Mouse (Mus musculus) midbrain, embryonic 12.5 days (tissue): ENCODE results near the gene Nlrc5. TPM values are rescaled to one million over a fixed set of nuclear protein-coding genes. Genes with fewer than 3 reads are reported as not detected.

Source experiments
- ATAC-seq: fragments of 200-750 bp; cut with Nextera tagmentation; 2 replicates; pipeline ENCODE4 v1.8.0; 2017; ENCODE audit warnings: low read depth, moderate TSS enrichment, moderate library complexity; ENCODE audit not compliant: low FRiP score
- H3K27ac ChIP-seq: fragments of 300-500 bp; sonication (generic); replicated peaks from 2 replicates; pipeline ENCODE4 v1.5.1; 2016; ENCODE audit warnings: mild to moderate bottlenecking
- H3K27me3 ChIP-seq: fragments of 300-500 bp; sonication (generic); 2 replicates; pipeline ENCODE4 v1.6.1; 2016; ENCODE audit warnings: mild to moderate bottlenecking
- H3K36me3 ChIP-seq: fragments of 300-500 bp; sonication (generic); 2 replicates; pipeline ENCODE4 v1.6.1; 2016
- H3K4me1 ChIP-seq: fragments of 300-500 bp; sonication (generic); 2 replicates; pipeline ENCODE4 v1.6.1; 2016
- H3K4me2 ChIP-seq: fragments of 300-500 bp; sonication (generic); replicated peaks from 2 replicates; pipeline ENCODE4 v1.6.1; 2016; ENCODE audit warnings: mild to moderate bottlenecking, moderate library complexity
- H3K4me3 ChIP-seq: fragments of 300-500 bp; sonication (generic); 2 replicates; pipeline ENCODE4 v1.5.1; 2016; ENCODE audit warnings: mild to moderate bottlenecking
- H3K9ac ChIP-seq: fragments of 300-500 bp; sonication (generic); replicated peaks from 2 replicates; pipeline ENCODE4 v1.6.1; 2016; ENCODE audit warnings: mild to moderate bottlenecking, moderate library complexity
- H3K9me3 ChIP-seq: fragments of 300-500 bp; sonication (generic); 2 replicates; pipeline ENCODE4 v1.6.1; 2016; ENCODE audit warnings: mild to moderate bottlenecking
- WGBS: fragments of 180-500 bp; shearing (Covaris S2); methylation state at CpG from one replicate; pipeline ENCODE4 v1.1.7; 2016; 5-methylcytosine and 5-hydroxymethylcytosine counted together
- polyA plus RNA-seq: library from polyadenylated mRNA; unstranded; fragments of >200 nt; fragmentation: Nextera tagmentation; extraction: Ambion mirVana; gene quantifications from 2 replicates; pipeline ENCODE4 v1.2.1, GENCODE M21; 2016

Nlrc5 gene
- 0.09 and 0.38 TPM in 2 replicates for polyA plus RNA-seq

GRCm38 (mm10) chr8:94433981-94434466 lies at the start of gene Nlrc5:
TSS of gene Nlrc5 (plus strand) at chr8:94434356.
- Histone ChIP-seq H3K27me3 (peaks cover 37% of the 10 kb centered on the region), H3K27ac (no peak within 1 kb of the TSS), H3K4me3 (peak within 1 kb of the TSS; percentile 43), H3K36me3 (no peaks in the 10 kb centered on the region), H3K4me1 (peaks cover 6% of the 10 kb centered on the region; the same call in 1 of the 2 replicates), H3K4me2 (peak within 1 kb of the TSS; percentile 74), H3K9me3 (no peaks in the 10 kb centered on the region), H3K9ac (peak within 1 kb of the TSS; percentile 20; the same call in 1 of the 2 replicates)
- ATAC-seq: no peak; the same call in 1 of the 2 replicates
- WGBS: under 1% methylated on average over 29 of the region's 29 CpGs

GRCm38 (mm10) chr8:94385506-94386213 lies 48.5 kb upstream of the Nlrc5 start:
- H3K36me3 ChIP-seq: peaks cover 15% of the 10 kb centered on the region
- ATAC-seq: no peak
- H3K4me1 ChIP-seq: peaks cover 14% of the 10 kb centered on the region
- H3K27me3 ChIP-seq: no peaks in the 10 kb centered on the region
- peak overlapping the region; percentile 81 for H3K27ac ChIP-seq
- 29% methylated on average over 20 of the region's 20 CpGs for WGBS
- peak overlapping the region; percentile 80 for H3K4me3 ChIP-seq
- H3K9ac ChIP-seq: peak overlapping the region; percentile 85
- no peaks in the 10 kb centered on the region for H3K9me3 ChIP-seq
- H3K4me2 ChIP-seq: peak overlapping the region; percentile 89

DNA sequence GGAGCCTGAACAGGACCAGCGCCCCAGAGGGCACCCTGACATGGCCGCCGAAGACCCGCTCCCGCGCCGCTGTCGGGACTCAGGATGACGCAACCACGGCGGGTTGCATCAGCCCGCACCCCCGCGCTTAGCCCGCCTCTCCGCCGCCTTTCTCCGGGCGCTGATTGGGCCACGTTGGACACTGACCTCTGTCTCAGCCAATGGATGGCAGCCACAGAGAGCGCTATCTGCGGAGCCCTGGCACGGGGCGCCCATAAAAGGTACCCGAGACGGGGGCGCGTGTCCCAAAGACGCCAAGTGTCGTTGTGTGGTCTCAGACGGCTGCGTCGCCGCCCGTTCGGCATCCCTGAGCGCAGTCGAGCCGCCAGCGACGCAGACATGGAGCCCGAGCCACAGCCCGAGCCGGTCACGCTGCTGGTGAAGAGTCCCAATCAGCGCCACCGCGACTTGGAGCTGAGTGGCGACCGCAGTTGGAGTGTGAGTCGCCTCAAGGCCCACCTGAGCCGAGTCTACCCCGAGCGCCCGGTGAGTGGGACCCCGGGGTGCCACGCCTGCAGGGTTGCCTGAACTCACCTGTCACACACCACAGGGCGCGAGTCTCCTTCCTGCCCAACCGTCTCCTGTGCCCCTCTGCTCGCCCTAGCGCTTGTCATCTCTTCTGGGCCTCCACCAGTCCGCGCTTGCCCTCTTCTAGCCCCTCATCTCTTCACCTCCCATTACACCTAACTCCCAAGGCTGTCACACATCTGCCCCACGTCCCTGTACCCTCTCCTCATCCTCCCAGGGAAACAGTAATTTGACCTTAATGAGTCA lies 47.7 kb upstream of the Nlrc5 start, which contains the start of gene Herpud1:
Gene Herpud1, plus strand, starts transcription at position 225 of the 813 bp plus-strand sequence.
- H3K9me3 ChIP-seq: no peaks in the 10 kb centered on the region
- under 1% methylated on average over 65 of the region's 65 CpGs for WGBS
- no peaks in the 10 kb centered on the region for H3K27me3 ChIP-seq
- peaks cover 14% of the 10 kb centered on the region for H3K4me1 ChIP-seq
- H3K4me3 ChIP-seq: peak within 1 kb of the TSS; percentile 80
- ATAC-seq: peak; percentile 100
- H3K27ac ChIP-seq: peak within 1 kb of the TSS; percentile 81
- H3K36me3 ChIP-seq: peaks cover 23% of the 10 kb centered on the region
- peak within 1 kb of the TSS; percentile 85 for H3K9ac ChIP-seq
- H3K4me2 ChIP-seq: peak within 1 kb of the TSS; percentile 89

GRCm38 (mm10) chr8:94387027-94387684 lies 47.0 kb upstream of the Nlrc5 start:
- peak; percentile 42 for ATAC-seq

GRCm38 (mm10) chr8:94387785-94388184 lies 46.4 kb upstream of the Nlrc5 start:
- H3K9ac ChIP-seq: peak overlapping the region; percentile 85; the same call in 1 of the 2 replicates
- H3K27ac ChIP-seq: no peak overlapping the region
- H3K36me3 ChIP-seq: peaks cover 36% of the 10 kb centered on the region
- peak overlapping the region; percentile 89 for H3K4me2 ChIP-seq
- WGBS: 40% methylated on average over 6 of the region's 6 CpGs
- no peaks in the 10 kb centered on the region for H3K27me3 ChIP-seq
- no peaks in the 10 kb centered on the region for H3K9me3 ChIP-seq
- ATAC-seq: no peak
- peaks cover 14% of the 10 kb centered on the region for H3K4me1 ChIP-seq
- peak overlapping the region; percentile 80 for H3K4me3 ChIP-seq

More at GRCm38 (mm10) chr8:94387027-94387684, 47.0 kb upstream of the Nlrc5 start:
- no peaks in the 10 kb centered on the region for H3K27me3 ChIP-seq
- H3K4me2 ChIP-seq: peak overlapping the region; percentile 89
- H3K9me3 ChIP-seq: no peaks in the 10 kb centered on the region
- peak overlapping the region; percentile 85 for H3K9ac ChIP-seq
- H3K27ac ChIP-seq: peak overlapping the region; percentile 81
- peaks cover 30% of the 10 kb centered on the region for H3K36me3 ChIP-seq
- WGBS: 0% methylated on average over 24 of the region's 25 CpGs
- peak overlapping the region; percentile 80 for H3K4me3 ChIP-seq
- H3K4me1 ChIP-seq: peaks cover 14% of the 10 kb centered on the region

DNA sequence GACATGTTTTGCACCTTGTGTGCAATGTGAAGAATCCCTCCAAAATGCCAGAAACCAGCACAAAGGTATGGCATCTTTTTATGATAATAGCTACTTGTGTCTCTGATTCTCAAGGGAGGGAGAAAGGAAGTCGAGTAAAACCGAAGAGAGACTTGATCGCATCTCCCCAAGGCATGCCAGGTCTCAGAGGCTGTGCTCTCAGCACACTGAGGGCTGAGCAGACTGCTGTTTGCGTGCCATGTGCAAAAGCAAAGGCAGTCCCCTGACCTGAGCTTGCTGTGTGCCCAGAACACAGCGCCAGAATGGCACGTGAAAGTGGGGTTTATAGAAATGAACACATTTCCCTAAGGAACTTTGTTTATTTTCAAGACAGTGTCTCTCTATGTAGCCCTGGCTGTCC lies 44.6 kb upstream of the Nlrc5 start:
- Histone ChIP-seq H3K9ac (no peak overlapping the region), H3K27me3 (no peaks in the 10 kb centered on the region), H3K4me2 (no peak overlapping the region), H3K4me3 (no peak overlapping the region), H3K4me1 (peaks cover 14% of the 10 kb centered on the region), H3K36me3 (peaks cover 52% of the 10 kb centered on the region), H3K27ac (no peak overlapping the region), H3K9me3 (no peaks in the 10 kb centered on the region)
- 89% methylated on average over 6 of the region's 6 CpGs for whole genome bisulfite sequencing
- no peak for ATAC-seq

- H3K36me3 ChIP-seq: peaks cover 61% of the 10 kb centered on the region
- 96% methylated on average over 6 of the region's 6 CpGs for WGBS
- H3K4me2 ChIP-seq: no peak overlapping the region
- no peak for ATAC-seq
- no peaks in the 10 kb centered on the region for H3K9me3 ChIP-seq
- H3K4me3 ChIP-seq: no peak overlapping the region
- H3K27me3 ChIP-seq: no peaks in the 10 kb centered on the region
- H3K4me1 ChIP-seq: peaks cover 14% of the 10 kb centered on the region
- H3K9ac ChIP-seq: no peak overlapping the region
- no peak overlapping the region for H3K27ac ChIP-seq
Measured at GRCm38 (mm10) chr8:94390429-94390828, 43.7 kb upstream of the Nlrc5 start.

DNA sequence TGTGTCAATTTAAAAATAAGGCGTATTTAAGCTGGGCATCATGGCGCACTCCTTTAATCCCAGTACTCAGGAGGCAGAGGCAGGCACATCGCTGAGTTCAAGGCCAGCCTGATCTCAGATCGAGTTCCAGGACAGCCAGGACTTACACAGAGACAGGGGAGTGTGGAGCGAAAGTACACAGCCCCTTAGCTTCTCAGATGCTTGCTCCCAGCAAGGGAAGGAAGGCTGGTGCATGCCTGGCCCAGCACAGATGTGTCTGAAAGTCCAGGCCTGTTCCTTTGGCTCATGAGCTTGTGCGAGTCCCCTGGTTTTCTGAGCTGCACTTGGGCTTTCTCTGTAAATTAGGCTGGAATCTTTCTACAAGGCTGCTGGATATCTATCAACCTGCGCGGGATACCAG lies 43.2 kb upstream of the Nlrc5 start:
- WGBS: 96% methylated on average over 8 of the region's 8 CpGs
- Histone ChIP-seq H3K4me2 (no peak overlapping the region), H3K36me3 (peaks cover 66% of the 10 kb centered on the region), H3K4me1 (peaks cover 11% of the 10 kb centered on the region), H3K9ac (no peak overlapping the region), H3K27me3 (no peaks in the 10 kb centered on the region), H3K9me3 (no peaks in the 10 kb centered on the region), H3K27ac (no peak overlapping the region), H3K4me3 (no peak overlapping the region)
- no peak for ATAC-seq

DNA sequence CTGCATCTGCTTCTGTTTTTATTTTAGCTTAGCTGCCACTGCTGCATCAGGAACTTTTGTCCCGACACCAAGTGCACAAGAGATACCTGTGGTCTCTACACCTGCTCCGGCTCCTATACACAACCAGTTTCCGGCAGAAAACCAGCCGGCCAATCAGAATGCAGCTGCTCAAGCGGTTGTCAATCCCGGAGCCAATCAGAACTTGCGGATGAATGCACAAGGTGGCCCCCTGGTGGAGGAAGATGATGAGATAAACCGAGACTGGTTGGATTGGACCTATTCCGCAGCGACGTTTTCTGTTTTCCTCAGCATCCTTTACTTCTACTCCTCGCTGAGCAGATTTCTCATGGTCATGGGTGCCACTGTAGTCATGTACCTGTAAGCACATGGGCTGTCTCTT lies 42.0 kb upstream of the Nlrc5 start:
- H3K36me3 ChIP-seq: peaks cover 77% of the 10 kb centered on the region
- H3K4me1 ChIP-seq: peaks cover 10% of the 10 kb centered on the region
- no peaks in the 10 kb centered on the region for H3K27me3 ChIP-seq
- no peak overlapping the region for H3K9ac ChIP-seq
- 76% methylated on average over 12 of the region's 12 CpGs for WGBS
- no peak overlapping the region for H3K27ac ChIP-seq
- no peak overlapping the region for H3K4me2 ChIP-seq
- H3K4me3 ChIP-seq: no peak overlapping the region
- no peaks in the 10 kb centered on the region for H3K9me3 ChIP-seq
- no peak for ATAC-seq

DNA sequence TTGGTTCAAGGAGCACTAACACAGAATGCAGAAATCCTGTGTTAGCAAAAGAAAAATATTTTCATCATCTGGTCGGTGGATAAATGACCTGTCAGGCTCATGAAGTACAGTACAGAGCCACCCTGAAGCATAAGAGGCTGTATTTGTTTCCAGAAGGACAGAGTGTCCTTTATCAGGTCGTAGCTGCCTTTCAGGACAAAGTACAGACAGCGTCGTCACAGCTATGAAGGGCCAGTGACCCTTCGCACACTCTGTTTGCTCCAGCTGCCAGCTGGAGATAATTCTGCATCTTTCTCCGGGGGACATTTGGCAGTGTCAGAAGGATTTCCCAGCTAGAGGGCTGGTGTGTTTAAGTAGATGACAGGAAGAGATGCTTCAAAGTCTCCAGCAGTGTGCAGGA lies 41.5 kb upstream of the Nlrc5 start:
- H3K9ac ChIP-seq: no peak overlapping the region
- H3K4me3 ChIP-seq: no peak overlapping the region
- H3K4me1 ChIP-seq: peaks cover 9% of the 10 kb centered on the region
- 88% methylated on average over 6 of the region's 6 CpGs for WGBS
- H3K27ac ChIP-seq: no peak overlapping the region
- no peaks in the 10 kb centered on the region for H3K9me3 ChIP-seq
- no peaks in the 10 kb centered on the region for H3K27me3 ChIP-seq
- no peak for ATAC-seq
- H3K4me2 ChIP-seq: no peak overlapping the region
- H3K36me3 ChIP-seq: peaks cover 80% of the 10 kb centered on the region

GRCm38 (mm10) chr8:94395851-94396540 lies 38.2 kb upstream of the Nlrc5 start:
- no peak overlapping the region for H3K4me2 ChIP-seq
- 85% methylated on average over 6 of the region's 6 CpGs for whole genome bisulfite sequencing
- H3K9ac ChIP-seq: no peak overlapping the region
- no peaks in the 10 kb centered on the region for H3K9me3 ChIP-seq
- no peaks in the 10 kb centered on the region for H3K27me3 ChIP-seq
- no peaks in the 10 kb centered on the region for H3K4me1 ChIP-seq
- H3K36me3 ChIP-seq: peaks cover 61% of the 10 kb centered on the region
- no peak overlapping the region for H3K4me3 ChIP-seq
- no peak overlapping the region for H3K27ac ChIP-seq
- no peak for ATAC-seq
